Comparison of ENCODE assay signal across 11 mouse cellular contexts in the genomic region with DNA sequence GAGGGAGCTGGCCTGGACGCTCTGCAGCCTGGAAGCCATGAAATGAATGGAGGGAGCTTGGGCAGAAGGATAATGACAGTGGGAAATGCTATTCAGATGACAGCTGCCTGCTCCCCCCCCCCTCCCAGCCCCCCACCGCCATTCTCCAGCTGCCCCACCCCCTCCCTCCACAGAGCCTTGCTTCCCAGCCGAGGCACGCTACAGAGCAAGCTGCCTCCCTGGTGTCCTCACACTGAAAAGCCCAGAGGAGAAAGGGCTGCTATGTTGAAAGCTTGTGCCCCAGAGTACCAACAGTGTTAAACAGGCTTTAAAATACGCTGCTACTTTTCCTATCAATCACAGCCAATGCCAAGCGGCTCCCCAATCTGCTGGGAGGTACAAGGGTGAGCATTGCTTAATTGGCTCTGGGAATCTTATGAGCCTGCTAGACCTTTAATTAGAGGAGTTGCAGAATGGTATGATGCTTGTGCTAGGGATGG. TPM values are rescaled to one million over a fixed set of nuclear protein-coding genes. Genes with fewer than 3 reads are reported as not detected.
DNase-seq lines count a peak whose midpoint lies in the region; ATAC-seq lines count a peak whose summit lies in the region.
"Had no signal": no experiment of that assay in that cellular context is flagged by ENCODE, and none has a peak within 500 bp of the region (broad histone marks: within the 10 kb centered on the region; RNA-seq: fewer than 3 reads in every experiment).

No protein-coding gene starts in this region.

- WGBS in forebrain, embryonic 14.5 days = 3% methylated on average over 6 of the region's 6 CpGs
- 49% methylated on average over 6 of the region's 6 CpGs for WGBS in liver, embryonic 16.5 days (ENCODE audit: insufficient replicate concordance)
- 18% methylated on average over 6 of the region's 6 CpGs for WGBS in stomach, embryonic 15.5 days

- H3K4me1 ChIP-seq in forebrain, embryonic 14.5 days (ENCODE audit: control insufficient read depth, insufficient read depth, low read length) = peaks cover 22% of the 10 kb centered on the region
- H3K4me1 ChIP-seq in liver, embryonic 16.5 days (ENCODE audit: control insufficient read depth, low read depth, low read length) = peaks cover 2% of the 10 kb centered on the region
- peaks cover 44% of the 10 kb centered on the region for H3K4me1 ChIP-seq in stomach, embryonic 15.5 days

- H3K4me3 ChIP-seq in forebrain, embryonic 14.5 days (ENCODE audit: low read depth, low read length) = no peak overlapping the region
- H3K4me3 ChIP-seq in liver, embryonic 16.5 days (ENCODE audit: low read depth, low read length) = no peak overlapping the region
- no peak overlapping the region for H3K4me3 ChIP-seq in stomach, embryonic 15.5 days (replicated peaks)

- intact Hi-C loops in left cerebral cortex, postnatal 4 days (cut with DNase I) = no loop called here

- no peaks in the 10 kb centered on the region for H3K36me3 ChIP-seq in forebrain, embryonic 14.5 days (ENCODE audit: control insufficient read depth, insufficient read depth, low read length)
- no peaks in the 10 kb centered on the region for H3K36me3 ChIP-seq in liver, embryonic 16.5 days (ENCODE audit: control insufficient read depth, insufficient read depth)
- H3K36me3 ChIP-seq in stomach, embryonic 15.5 days = no peaks in the 10 kb centered on the region
- H3K36me3 ChIP-seq: G1E had no signal

- DNase-seq in left cerebral cortex, postnatal 4 days = peak; percentile 58
- no peak for DNase-seq in left cerebral cortex, adult 11 months (ENCODE audit: low spot score)
- peak; percentile 91 for DNase-seq in forebrain, embryonic 14.5 days (ENCODE audit: low spot score)
- no peak for DNase-seq in thymus, postnatal 4 days
- no peak for DNase-seq in right cerebral cortex, postnatal 25 days
- DNase-seq in spleen, postnatal 36 days (ENCODE audit: low spot score in 2 of 2) = no peak
- DNase-seq: gastrocnemius, postnatal 14 days had no signal

- H3K27ac ChIP-seq in forebrain, embryonic 14.5 days (ENCODE audit: low read depth, low read length) = peak overlapping the region; percentile 28; the same call in 1 of the 2 replicates
- H3K27ac ChIP-seq in liver, embryonic 16.5 days (ENCODE audit: low read length) = no peak overlapping the region
- H3K27ac ChIP-seq in stomach, embryonic 15.5 days = peak overlapping the region; percentile 61

- ATAC-seq in forebrain, embryonic 14.5 days = peak; percentile 95
- ATAC-seq in liver, embryonic 16.5 days (ENCODE audit: low read depth) = 0 out of 2 replicates have a peak, but pooled peaks have one; percentile 27
- ATAC-seq in stomach, embryonic 15.5 days (ENCODE audit: insufficient read depth, low FRiP score, low read depth) = peak; percentile 40; the same call in 1 of the 2 replicates

- H3K4me2 ChIP-seq in forebrain, embryonic 14.5 days (ENCODE audit: low read length) = peak overlapping the region; percentile 0; the same call in 1 of the 2 replicates
- H3K4me2 ChIP-seq in liver, embryonic 16.5 days (ENCODE audit: low read depth, low read length) = no peak overlapping the region
- H3K4me2 ChIP-seq in stomach, embryonic 15.5 days = no peak overlapping the region

- H3K9ac ChIP-seq in forebrain, embryonic 14.5 days (ENCODE audit: low read length) = no peak overlapping the region
- H3K9ac ChIP-seq in liver, embryonic 16.5 days (ENCODE audit: low read depth, low read length) = no peak overlapping the region
- H3K9ac ChIP-seq in stomach, embryonic 15.5 days = no peak overlapping the region

- no peaks in the 10 kb centered on the region for H3K9me3 ChIP-seq in forebrain, embryonic 14.5 days (replicated peaks; ENCODE audit: control insufficient read depth, low read length)
- H3K9me3 ChIP-seq in liver, embryonic 16.5 days (replicated peaks; ENCODE audit: control insufficient read depth, low read length) = no peaks in the 10 kb centered on the region
- H3K9me3 ChIP-seq in stomach, embryonic 15.5 days = no peaks in the 10 kb centered on the region
- H3K9me3 ChIP-seq: G1E had no signal

- no peaks in the 10 kb centered on the region for H3K27me3 ChIP-seq in forebrain, embryonic 14.5 days (replicated peaks; ENCODE audit: control insufficient read depth, insufficient read depth, low read length)
- H3K27me3 ChIP-seq in liver, embryonic 16.5 days (ENCODE audit: control insufficient read depth, insufficient read depth, low read depth, low read length) = no peaks in the 10 kb centered on the region
- H3K27me3 ChIP-seq in stomach, embryonic 15.5 days (replicated peaks) = no peaks in the 10 kb centered on the region

RNA-seq across cellular contexts. Expression of a gene that starts 26.5 kb away (rescaled TPM):
- total RNA-seq in left cerebral cortex, postnatal 4 days (2021) = not detected
- 0.38 TPM in 1 of 2 replicates, not detected in the other for polyA plus RNA-seq in forebrain, embryonic 14.5 days (2014; fragmentation: Nextera tagmentation; extraction: Ambion mirVana)
- polyA plus RNA-seq in liver, embryonic 16.5 days (2015; fragmentation: Nextera tagmentation; extraction: Ambion mirVana) = 0.14 and 0.27 TPM in 2 replicates
- polyA plus RNA-seq in stomach, embryonic 15.5 days (2015; fragmentation: Nextera tagmentation; extraction: Ambion mirVana) = 0.39 and 0.73 TPM in 2 replicates
- total RNA-seq: G1E; gastrocnemius, postnatal 14 days; layer of hippocampus, adult 18-20 months had no signal
- polyA plus RNA-seq: G1E had no signal

RNA-seq across cellular contexts. Expression of a gene that starts 31.9 kb away (rescaled TPM):
- total RNA-seq in left cerebral cortex, postnatal 4 days (2021) = 1 to 10 TPM; 4.3 to 5.9 TPM
- 4.6 and 6.3 TPM in 2 replicates for polyA plus RNA-seq in forebrain, embryonic 14.5 days (2014; fragmentation: Nextera tagmentation; extraction: Ambion mirVana)
- polyA plus RNA-seq in liver, embryonic 16.5 days (2015; fragmentation: Nextera tagmentation; extraction: Ambion mirVana) = 9.6 and 10.2 TPM in 2 replicates
- 29.5 and 32.1 TPM in 2 replicates for polyA plus RNA-seq in stomach, embryonic 15.5 days (2015; fragmentation: Nextera tagmentation; extraction: Ambion mirVana)
- polyA plus RNA-seq: G1E had no signal

Comparison
In these comparisons a context has a peak if more than half of its experiments do, and no peak if none do; other contexts are left out.
1. DNase-seq: peak in left cerebral cortex, postnatal 4 days (single experiment) and forebrain, embryonic 14.5 days (single experiment); none in left cerebral cortex, adult 11 months (single experiment), thymus, postnatal 4 days (single experiment), right cerebral cortex, postnatal 25 days (single experiment) and spleen, postnatal 36 days (0 of 2).
2. ATAC-seq: peak in every context shown above with its lines; median percentile 95 in forebrain, embryonic 14.5 days; 40 in stomach, embryonic 15.5 days; 27 in liver, embryonic 16.5 days.